Mouse (Mus musculus) E14TG2a.4 (cell line): ENCODE results near the gene Smad3.

Experiments
- CTCF ChIP-seq: conservative IDR thresholded peaks from 2 replicates; pipeline ENCODE4 v1.5.1; 2014; ENCODE audit warnings: low read length
- POU5F1 ChIP-seq: IDR thresholded peaks from 2 replicates; pipeline ENCODE4 v1.6.1; 2014; ENCODE audit warnings: low read length, borderline replicate concordance

GRCm38 (mm10) chr9:63717474-63718005, 40.3 kb downstream of the Smad3 start:
- no peak for TF ChIP-seq CTCF
- TF ChIP-seq POU5F1 = no peak
